Mouse (Mus musculus): Measurements from ENCODE around the gene Nupl1. TPM values are rescaled to one million over a fixed set of nuclear protein-coding genes. Genes with fewer than 3 reads are reported as not detected.

The Nupl1 gene
- total RNA-seq, 2 experiments from 2014 or later, result 0.10 TPM; not detected in 1

DNA sequence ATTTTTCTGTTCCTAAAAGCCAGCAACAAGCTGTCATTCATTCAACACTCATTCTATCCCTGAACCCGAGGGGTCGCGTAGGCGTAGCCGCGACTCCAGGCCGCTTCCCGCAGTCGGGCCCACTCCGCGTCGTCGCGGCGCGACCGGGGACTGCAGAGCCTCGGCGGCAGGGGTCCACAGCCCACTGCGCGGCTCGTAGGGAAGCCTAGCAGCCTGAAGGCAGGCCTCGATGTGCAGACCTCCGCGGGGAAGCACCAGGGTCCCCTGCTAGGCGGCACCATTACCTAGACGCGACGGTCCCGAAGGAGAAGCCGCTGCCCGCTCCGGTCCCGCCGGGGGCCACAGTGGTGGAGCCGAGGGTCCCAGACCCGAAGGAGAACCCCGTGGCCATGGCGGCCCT, 352 bp downstream of the Nupl1 start:
- intact Hi-C loops (cut with DNase I), result loop anchor here (1.0 kb wide), 1 partner anchor 14 kb away; the partner anchor contains the start of gene Mtmr6
- DNase-seq, result no peak

DNA sequence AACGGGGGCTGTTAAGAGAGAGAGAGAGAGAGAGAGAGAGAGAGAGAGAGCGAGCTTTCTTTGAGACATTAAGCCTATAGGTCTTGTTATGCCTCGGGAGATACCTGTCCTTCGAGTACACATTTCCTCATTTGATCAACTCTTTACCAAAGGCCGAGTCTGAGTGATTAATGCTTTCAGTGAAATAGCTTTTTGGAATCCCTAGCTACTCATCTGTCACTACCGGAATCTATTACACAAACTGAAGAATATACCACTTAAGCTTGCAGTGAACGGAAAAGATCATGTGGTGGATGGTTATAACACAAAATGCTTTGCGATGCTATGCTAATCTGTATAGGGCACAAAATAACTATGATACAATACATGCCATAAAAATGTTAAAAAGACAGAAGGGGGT, 865 bp downstream of the Nupl1 start:
- DNase-seq, result no peak
- intact Hi-C loops (cut with DNase I), result no loop called here

GRCm38 (mm10) chr14:60238551-60238950, 12.7 kb downstream of the Nupl1 start:
- DNase-seq, result no peak
- intact Hi-C loops (cut with DNase I), result no loop called here

DNA sequence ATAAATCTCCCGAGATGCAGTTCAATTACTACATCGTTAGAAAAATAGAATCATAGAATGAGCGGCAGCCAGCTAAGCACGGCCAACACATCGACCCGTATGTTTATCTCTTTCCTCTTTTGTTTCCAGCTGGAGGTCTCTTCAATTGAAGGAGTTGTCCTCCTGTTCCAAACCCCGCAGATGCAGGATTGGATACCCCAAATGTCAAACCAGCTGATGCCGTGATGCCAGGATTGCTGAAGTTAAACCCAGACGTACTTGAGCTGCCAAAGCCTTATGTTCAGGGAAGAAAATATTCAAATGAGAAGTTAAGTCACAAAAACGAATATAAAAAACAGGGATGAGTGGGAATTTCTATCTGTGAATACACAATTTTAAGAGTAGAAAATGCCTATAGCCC, 31.3 kb downstream of the Nupl1 start:
- intact Hi-C loops (cut with DNase I), result no loop called here
- no peak for DNase-seq

DNA sequence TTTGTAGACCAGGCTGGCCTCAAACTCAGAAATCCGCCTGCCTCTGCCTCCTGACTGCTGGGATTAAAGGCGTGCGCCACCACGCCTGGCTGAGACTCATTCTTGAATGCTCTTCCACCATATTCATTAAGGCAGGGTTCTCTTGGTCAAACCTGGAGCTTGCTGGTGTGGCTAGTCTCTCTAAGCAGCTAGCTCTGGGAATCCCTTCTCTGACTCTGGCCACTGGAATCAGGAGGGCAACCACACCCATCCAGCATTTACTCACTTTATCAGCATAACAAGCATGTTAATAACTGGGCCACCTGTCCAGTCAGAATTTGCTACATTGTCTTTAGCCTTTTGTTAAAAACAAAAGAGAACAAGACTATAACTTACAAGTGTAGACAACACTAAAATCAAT, 33.6 kb downstream of the Nupl1 start:
- intact Hi-C loops (cut with DNase I), result no loop called here
- no peak for DNase-seq

DNA sequence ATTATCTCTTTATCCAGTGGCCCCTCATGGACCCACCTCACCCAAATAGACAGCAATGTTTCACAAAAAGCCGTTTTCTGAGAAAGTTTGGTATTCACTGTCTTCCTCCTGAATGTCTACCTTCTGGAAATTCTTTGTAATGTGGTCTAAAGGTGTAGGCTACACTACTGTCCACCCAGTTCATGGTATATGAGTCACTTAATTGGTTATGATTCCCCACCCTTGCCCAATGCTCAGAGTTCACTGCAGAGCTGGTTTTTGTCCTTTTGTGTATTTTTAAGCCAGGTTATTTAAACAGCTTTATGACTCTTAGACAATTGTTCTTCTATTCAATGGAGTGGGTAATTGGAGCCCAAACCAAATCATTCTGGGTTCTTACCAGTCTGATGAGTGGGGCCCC, 35.1 kb downstream of the Nupl1 start:
- intact Hi-C loops (cut with DNase I), result no loop called here
- DNase-seq, result no peak

DNA sequence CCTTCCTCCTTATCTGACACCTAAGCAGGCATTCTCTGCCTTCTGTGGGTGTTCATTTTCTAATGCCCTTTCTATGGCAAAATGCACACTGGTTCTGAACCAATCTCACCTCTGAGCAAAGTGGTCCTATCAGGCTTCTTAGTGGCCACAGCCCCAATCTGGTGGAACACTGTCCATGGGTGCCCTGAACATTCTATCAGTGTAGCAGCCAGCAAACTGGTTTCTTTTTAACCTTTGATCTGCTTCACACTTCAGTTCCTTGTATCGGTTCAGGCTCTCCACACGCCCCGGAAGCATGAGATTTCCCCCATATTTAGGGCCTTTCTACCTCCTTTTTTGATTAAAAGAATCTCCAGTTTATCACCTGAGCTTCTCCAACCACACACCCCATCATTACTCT, 36.2 kb downstream of the Nupl1 start:
- intact Hi-C loops (cut with DNase I), result no loop called here

DNA sequence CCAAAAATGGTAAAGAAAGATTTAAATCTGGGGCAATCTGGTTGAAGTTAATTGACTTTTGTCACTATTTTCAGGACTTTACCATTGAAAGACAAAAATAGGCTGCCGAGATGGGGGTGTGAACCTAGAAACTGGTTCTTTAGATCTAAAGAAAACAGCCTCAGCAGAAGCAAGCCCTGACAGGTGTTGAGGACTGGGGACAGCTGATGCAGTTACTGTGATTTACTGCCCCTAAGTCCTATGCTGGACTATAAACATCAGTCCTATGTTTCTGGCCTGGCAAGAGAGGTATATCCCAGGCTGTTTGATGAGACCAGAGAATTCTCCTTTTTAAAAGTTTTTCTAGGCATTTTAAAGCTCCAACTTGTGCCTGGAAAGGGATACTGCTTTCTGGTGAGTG, 37.2 kb downstream of the Nupl1 start:
- DNase-seq, result no peak
- intact Hi-C loops (cut with DNase I), result no loop called here

More for the DNA sequence above, 36.2 kb downstream of the Nupl1 start:
- DNase-seq, result no peak

- no peak for DNase-seq
- intact Hi-C loops (cut with DNase I), result no loop called here
Measured at GRCm38 (mm10) chr14:60209166-60209565, 42.1 kb downstream of the Nupl1 start.

- no peak for DNase-seq
- intact Hi-C loops (cut with DNase I), result no loop called here
Measured at GRCm38 (mm10) chr14:60204993-60205392, 46.2 kb downstream of the Nupl1 start.

DNA sequence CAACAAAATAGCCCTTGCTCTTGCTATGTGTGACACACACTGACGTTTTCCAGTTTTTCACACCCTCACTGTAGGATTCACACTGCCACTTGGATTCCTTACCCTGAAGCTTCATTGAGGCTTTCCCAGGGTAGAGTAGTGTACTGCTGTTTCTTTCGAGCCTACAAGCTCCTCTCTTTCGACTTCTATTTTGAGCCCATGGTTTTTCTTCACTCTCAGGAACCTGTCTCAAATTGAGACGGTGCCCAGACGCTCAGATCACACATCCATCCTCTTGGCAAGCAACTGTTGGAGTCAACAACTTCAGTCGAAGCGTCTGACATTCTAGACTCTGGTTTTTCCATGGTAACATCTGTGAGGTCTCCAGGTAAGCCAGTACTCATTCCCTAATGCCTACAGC, 54.3 kb downstream of the Nupl1 start, which contains the start of gene Atp8a2:
TSS of gene Atp8a2 (minus strand) at position 296 of the 400 bp plus-strand sequence.
- intact Hi-C loops (cut with DNase I), result no loop called here
- no peak for DNase-seq

GRCm38 (mm10) chr14:60195999-60196398, 55.2 kb downstream of the Nupl1 start:
- intact Hi-C loops (cut with DNase I), result no loop called here
- no peak for DNase-seq

GRCm38 (mm10) chr14:60194606-60195005, 56.6 kb downstream of the Nupl1 start:
- DNase-seq, result no peak
- intact Hi-C loops (cut with DNase I), result no loop called here

GRCm38 (mm10) chr14:60189771-60190170, 61.5 kb downstream of the Nupl1 start:
- intact Hi-C loops (cut with DNase I), result no loop called here
- DNase-seq, result peak in 1 of 2 experiments; percentile 9

GRCm38 (mm10) chr14:60188201-60188825, 62.9 kb downstream of the Nupl1 start:
- intact Hi-C loops (cut with DNase I), result no loop called here
- no peak for DNase-seq

- DNase-seq, result no peak
- intact Hi-C loops (cut with DNase I), result no loop called here
Measured at GRCm38 (mm10) chr14:60181306-60181705, 69.9 kb downstream of the Nupl1 start.

DNA sequence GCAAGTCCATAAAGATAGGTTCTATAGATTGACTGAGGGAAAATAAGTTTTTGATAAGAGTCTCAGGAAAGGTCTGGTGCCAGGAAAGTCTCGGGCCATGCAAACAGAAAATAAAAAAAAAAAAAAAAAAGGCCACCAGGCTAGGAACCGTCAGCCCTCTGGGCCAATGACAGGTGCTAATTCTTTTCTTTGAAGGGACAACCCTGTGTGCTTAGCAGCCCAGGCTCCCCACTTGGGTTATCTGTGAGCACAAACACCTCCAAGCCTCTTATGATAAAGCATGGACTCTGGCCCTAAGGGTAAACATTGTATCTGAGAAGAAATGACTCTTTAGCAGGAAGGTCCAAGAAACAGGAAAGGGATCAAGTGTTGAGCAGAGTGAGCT, 72.7 kb downstream of the Nupl1 start:
- no peak for DNase-seq
- intact Hi-C loops (cut with DNase I), result no loop called here

GRCm38 (mm10) chr14:60177614-60178570, 73.3 kb downstream of the Nupl1 start:
- DNase-seq, result peak in 1 of 2 experiments; percentile 18
- intact Hi-C loops (cut with DNase I), result no loop called here

DNA sequence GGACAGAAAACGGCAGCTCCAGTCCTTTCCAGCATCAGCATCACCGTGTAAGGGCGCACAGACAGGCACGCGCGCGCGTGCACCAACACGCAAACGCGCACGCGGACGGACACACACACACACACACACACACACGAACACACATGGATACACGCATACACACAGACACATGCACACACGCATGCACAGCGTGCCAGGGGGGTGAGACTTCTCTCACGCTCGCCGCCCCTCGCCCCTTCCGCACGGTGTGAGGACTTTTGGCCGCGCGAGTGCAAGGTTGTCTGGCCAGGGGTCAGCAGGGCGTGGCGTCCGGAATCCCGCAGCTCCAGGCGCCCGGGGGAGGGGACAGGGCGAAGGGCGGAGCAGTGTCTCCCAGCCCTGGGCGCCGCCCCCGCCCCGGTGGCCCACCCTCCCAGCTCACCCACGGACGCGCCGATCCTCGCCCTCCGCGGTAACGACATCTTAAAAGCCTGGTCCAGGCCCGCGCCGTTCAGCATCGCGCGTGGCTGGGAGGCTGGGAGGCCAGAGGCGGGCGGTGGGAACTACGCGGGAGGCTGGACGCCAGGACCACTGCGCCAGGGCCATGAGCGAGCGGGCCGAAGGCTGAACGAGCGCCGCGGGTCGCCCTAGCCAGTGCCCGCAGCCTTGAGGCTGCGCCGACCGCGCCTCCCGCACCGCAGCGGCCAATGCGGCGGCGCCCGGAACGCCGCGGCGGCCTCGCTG, 74.2 kb downstream of the Nupl1 start:
- intact Hi-C loops (cut with DNase I), result no loop called here
- DNase-seq, result peak; percentile 48 to 49

- intact Hi-C loops (cut with DNase I), result no loop called here
- DNase-seq, result no peak
Measured at GRCm38 (mm10) chr14:60176469-60176890, 74.8 kb downstream of the Nupl1 start.
